Mouse (Mus musculus): Measurements from ENCODE around the gene 2700097O09Rik. TPM values are rescaled to one million over a fixed set of nuclear protein-coding genes. Genes with fewer than 3 reads are reported as not detected.

The 2700097O09Rik gene
- total RNA-seq, 2 experiments from 2014 or later: 10.7 to 11.1 TPM

Other genes starting within 250 kb of the 2700097O09Rik start
- gene Cfl2, start 217.2 kb downstream of the 2700097O09Rik start, total RNA-seq (2021): 100 to 1,000 TPM; 121 to 137 TPM
- not detected for gene Gm20403, start 93.6 kb downstream of the 2700097O09Rik start, total RNA-seq (2021)
- 10 to 100 TPM; 22.8 to 23.0 TPM for gene Baz1a, start 65.8 kb downstream of the 2700097O09Rik start, total RNA-seq (2021)
- 100 to 1,000 TPM; 105 to 206 TPM for gene Srp54a, start 152 bp upstream of the 2700097O09Rik start, total RNA-seq (2021)
- 10 to 100 TPM in 1 of 2 experiments, 1 to 10 TPM in 1; 4.3 to 11.8 TPM for gene Fam177a, start 44.4 kb upstream of the 2700097O09Rik start, total RNA-seq (2021)
- 100 to 1,000 TPM in 1 of 2 experiments, 10 to 100 TPM in 1; 65.4 to 130 TPM for gene Srp54b, start 75.0 kb upstream of the 2700097O09Rik start, total RNA-seq (2021)
- gene 1700047I17Rik2, start 119.5 kb upstream of the 2700097O09Rik start, total RNA-seq (2021): 10 to 100 TPM in 1 of 2 experiments, not detected in 1; 10.9 TPM
- gene Srp54c, start 150.1 kb upstream of the 2700097O09Rik start, total RNA-seq (2021): 10 to 100 TPM; 38.0 to 74.2 TPM
- 10 to 100 TPM; 11.3 to 15.2 TPM for gene 1110008L16Rik, start 219.5 kb upstream of the 2700097O09Rik start, total RNA-seq (2021)
- gene Ppp2r3c, start 222.9 kb upstream of the 2700097O09Rik start, total RNA-seq (2021): 10 to 100 TPM; 11.8 to 12.5 TPM